Mouse (Mus musculus) left cerebral cortex, adult 18-20 months (tissue): ENCODE data around the gene Rhot2. TPM values are rescaled to one million over a fixed set of nuclear protein-coding genes. Genes with fewer than 3 reads are reported as not detected.
"Not testable (repeated sequence)": the region's sequence is repeated elsewhere in the genome, so short reads cannot be mapped to it uniquely, and the experiment has no call there.

Experiments used
- DNase-seq, 2 experiments: peaks; one replicate each; pipeline ENCODE4 v3.0.0; 2021 to 2022; ENCODE audit warnings: low spot score in 2 of 2, mixed read lengths in 1 of 2
- total RNA-seq, 2 experiments: library from RNA; stranded (reverse); gene quantifications; 2 replicates each; pipeline ENCODE4 v1.2.3; 2021

Rhot2 gene
- total RNA-seq, 2 experiments from 2014 or later, result 89.5 to 92.8 TPM

DNA sequence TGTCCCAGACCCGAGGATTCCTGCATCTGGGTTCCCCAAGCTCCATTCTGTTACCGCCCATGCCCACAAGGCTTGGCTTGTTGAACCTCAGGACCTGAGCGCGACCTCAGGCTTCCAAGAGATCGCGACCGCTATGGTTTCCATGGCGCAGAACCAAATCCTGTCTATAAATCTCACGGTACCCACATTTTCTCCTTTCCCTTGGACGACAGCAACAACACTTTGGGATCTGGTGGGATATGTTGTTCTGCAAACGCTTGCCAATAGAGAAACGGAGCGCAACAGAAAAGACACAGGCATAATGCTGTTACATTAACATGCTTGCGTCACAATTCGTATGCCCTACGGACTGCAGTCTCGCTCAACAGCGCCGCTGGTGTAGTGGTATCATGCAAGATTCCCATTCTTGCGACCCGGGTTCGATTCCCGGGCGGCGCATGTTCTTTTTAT, 30.1 kb upstream of the Rhot2 start, which contains the start of gene Mettl26:
Gene Mettl26, plus strand, starts transcription at position 354 of the 450 bp plus-strand sequence.
- DNase-seq, result peak; percentile 96 to 100

DNA sequence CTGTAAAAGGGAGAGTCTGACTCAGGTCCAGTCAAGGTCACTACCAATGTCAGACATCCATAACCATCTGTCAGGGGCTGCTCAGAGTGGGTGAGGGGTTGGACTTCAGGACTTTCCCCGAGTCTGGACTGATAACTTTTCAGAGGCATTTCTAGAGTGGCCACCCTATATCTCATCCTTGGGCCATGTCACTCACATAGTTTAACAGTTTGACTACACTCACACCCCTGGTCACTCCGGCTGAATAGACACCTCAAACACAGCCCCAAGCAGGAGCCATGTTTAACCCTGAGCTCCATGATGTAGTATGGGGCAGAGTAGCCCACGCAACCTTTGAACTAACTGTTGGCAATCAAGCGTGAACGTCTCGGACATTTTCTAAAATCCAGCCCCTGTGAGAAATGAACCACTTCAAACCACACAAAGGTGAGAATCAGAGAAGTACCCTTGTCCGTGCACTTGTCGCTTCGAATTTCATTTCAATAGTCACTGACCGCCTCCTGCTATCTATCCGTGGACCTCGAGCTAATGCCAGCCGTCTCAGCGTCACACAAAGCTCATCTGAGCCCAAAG, 29.6 kb upstream of the Rhot2 start:
- no peak for DNase-seq

DNA sequence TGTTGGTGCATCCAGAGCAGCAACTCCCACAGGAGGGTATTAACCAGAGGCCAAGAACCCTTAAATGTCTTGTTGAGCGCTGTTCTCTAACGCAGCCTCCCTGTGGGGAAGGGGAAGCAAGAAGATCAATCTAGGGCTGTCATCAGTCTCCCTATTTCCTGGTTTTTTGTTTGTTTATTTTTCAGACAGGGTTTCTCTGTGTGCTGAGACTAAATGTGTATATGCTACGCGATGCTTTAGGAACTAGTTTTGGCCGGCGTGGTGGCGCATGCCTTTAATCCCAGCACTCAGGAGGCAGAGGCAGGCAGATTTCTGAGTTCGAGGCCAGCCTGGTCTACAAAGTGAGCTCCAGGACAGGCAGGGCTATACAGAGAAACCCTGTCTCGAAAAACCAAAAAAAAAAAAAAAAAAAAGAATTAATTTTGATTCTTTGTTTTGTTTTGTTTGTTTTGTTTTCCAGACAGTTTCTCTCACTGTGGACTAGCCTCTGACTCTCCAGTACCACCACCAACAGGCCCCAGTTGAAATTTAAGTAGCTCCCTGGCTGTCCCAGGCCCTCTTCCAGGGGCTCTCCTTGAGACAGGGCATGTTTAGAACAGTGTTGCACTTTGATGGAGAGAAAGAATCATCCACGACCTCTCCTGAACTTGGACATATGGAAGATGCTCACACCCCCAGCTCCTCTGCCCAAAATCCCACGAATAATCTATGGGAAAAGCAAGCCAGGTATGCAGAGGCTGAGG, 28.9 kb upstream of the Rhot2 start:
- no peak for DNase-seq

GRCm38 (mm10) chr17:25872676-25873075, 28.0 kb upstream of the Rhot2 start:
- DNase-seq, result no peak

GRCm38 (mm10) chr17:25871566-25871965, 26.9 kb upstream of the Rhot2 start:
- DNase-seq, result not testable (repeated sequence)

GRCm38 (mm10) chr17:25869954-25870353, 25.3 kb upstream of the Rhot2 start:
- DNase-seq, result no peak

GRCm38 (mm10) chr17:25869498-25869897, 24.8 kb upstream of the Rhot2 start:
- no peak for DNase-seq

GRCm38 (mm10) chr17:25868601-25869191, 24.0 kb upstream of the Rhot2 start, which contains the start of gene Mcrip2:
Mcrip2 (minus strand) TSS chr17:25868764.
- peak; percentile 76 to 79 for DNase-seq

DNA sequence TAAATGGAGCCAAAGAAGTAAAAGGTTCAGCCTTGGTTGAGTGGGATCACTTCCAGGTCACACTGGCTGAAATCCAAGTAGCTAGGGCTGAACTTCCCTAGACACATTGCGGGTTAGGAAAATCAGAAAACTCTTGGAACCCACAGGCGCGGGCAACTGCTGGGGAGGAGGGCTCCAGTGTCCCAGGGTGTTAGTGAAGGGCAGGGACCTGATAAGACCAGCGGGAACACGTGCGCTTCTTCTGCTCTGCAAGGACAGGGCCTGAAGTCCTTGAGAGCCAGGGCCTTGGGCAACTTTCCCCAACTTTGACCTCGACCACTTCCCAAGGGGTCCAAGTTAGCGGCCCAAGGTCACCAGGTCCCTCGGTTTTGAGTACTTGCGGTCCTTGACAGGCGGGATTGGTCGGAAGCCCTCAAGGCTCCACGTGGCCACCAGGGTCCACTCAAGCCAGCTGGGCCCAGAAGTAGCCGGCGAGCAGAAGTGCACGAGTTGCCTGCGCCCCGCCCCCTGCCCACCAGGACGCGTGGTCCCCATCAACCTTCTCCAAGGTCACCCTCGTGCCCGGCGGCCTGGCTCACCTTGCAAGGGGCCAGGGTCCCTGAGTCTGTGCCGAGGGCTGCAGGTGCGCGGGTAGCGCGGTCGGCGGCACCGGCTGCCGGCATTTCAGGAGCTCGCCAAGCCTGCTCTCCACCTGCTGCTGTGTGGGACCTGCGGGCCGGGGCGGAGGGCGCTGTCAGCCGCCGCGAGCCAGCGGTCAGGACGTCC, 23.4 kb upstream of the Rhot2 start:
- no peak for DNase-seq

DNA sequence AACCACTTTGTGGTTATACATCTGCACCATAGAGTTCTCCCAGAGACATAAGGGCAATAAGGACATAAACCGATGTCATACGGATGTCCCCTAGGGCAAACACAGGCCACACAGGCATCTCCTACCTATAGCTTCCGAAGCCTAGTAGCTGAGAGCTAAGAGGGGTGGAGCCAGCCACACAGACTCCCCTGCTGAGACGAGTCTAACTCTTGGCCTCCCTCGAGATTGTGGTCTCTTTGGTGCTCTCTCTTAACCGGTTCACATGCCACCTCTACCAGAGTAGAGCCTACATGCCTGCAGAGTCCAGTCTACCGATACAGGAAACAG, 22.8 kb upstream of the Rhot2 start:
- DNase-seq, result no peak

DNA sequence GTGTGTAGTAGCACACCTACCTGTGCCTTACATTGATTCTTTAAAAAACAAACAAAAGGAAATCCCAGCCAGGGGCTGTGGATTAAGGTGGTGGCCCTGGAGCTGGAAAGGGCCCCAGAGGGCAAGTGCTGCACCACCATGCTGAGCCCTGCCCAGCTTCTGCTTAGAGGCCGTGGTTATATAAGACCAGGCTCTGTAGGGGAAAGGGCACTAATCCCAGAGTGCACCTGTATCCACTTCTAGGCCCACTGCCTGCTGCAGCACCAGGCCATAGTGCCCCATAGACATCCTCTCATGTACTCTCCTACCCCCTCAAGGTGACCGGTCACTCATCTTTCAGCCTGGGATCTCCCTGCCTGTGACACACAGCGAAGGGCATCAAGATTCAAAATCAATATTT, 21.5 kb upstream of the Rhot2 start:
- no peak for DNase-seq

GRCm38 (mm10) chr17:25865288-25865687, 20.6 kb upstream of the Rhot2 start:
- no peak for DNase-seq

GRCm38 (mm10) chr17:25864311-25864710, 19.7 kb upstream of the Rhot2 start:
- DNase-seq, result no peak

- DNase-seq, result no peak
These were observed 19.0 kb upstream of the Rhot2 start for GRCm38 (mm10) chr17:25863681-25864080.

- no peak for DNase-seq
These were observed 17.3 kb upstream of the Rhot2 start for GRCm38 (mm10) chr17:25861704-25862612.

DNA sequence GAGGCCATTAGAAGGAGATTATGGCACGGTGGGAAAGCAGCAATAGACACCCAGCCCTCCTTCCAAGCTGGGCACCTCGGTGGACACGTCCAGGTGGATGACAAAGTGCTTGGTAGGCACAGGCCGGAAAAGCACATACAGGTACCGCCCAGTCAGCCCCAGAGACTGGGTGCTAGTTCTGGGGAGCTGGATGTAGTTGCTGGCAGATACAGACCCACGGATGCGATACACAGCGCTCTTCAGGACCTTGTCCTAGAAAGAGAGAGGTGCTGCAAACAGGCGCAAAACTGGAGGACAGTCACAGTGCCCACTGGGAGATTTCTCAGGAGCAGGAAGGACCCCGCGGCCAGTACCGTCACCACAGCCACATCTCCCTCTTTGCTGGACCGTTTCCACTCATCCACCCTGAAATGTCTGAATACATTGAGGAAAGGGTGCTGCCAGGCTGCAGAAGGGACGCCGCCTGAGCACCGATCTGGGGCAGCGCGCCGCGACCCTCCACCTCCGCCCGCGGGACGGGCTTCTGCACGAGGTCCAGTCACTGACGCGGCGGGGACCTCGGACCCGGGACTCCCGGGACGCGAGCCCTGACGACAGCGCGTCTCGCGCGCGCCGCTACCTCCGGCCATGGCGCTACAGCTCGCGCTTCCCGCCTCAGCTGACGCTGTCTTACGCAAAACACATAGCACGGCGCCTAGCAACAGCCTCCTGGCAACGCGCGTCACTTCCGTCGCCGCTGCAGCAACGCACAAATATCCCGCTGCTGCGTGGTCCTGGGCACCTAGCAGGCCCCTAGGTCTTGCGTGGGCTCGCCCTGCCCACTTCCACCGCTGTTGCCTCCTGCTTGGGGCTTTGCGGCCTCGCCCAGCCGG, 16.4 kb upstream of the Rhot2 start, which contains the start of gene Wdr90:
Gene Wdr90, minus strand, starts transcription at position 670 of the 872 bp plus-strand sequence.
- peak; percentile 94 to 95 for DNase-seq

- no peak for DNase-seq
These were observed 15.6 kb upstream of the Rhot2 start for GRCm38 (mm10) chr17:25860229-25860628.

GRCm38 (mm10) chr17:25843636-25844395, 835 bp downstream of the Rhot2 start:
- DNase-seq, result peak; percentile 25 to 44

- no peak for DNase-seq
These were observed 1.5 kb downstream of the Rhot2 start for GRCm38 (mm10) chr17:25843122-25843521.
